In genomic region chr13:48544391-48544790, GRCm38 (mm10) we compare ENCODE assay signal across 9 mouse cellular contexts. TPM values are rescaled to one million over a fixed set of nuclear protein-coding genes. Genes with fewer than 3 reads are reported as not detected.
A peak's percentile ranks its signal among the peaks of the same experiment; 100 is the strongest.
DNase-seq lines count a peak whose midpoint lies in the region; ATAC-seq and TF ChIP-seq lines count a peak whose summit lies in the region.
"Had no signal": no experiment of that assay in that cellular context is flagged by ENCODE, and none has a peak within 500 bp of the region (broad histone marks: within the 10 kb centered on the region; RNA-seq: fewer than 3 reads in every experiment).

No protein-coding gene starts in this region.

- H3K27ac ChIP-seq in lung, embryonic 15.5 days: no peak overlapping the region
- H3K27ac ChIP-seq in forebrain, embryonic 13.5 days: no peak overlapping the region
- no peak overlapping the region for H3K27ac ChIP-seq in limb, embryonic 14.5 days (replicated peaks; ENCODE audit: low read depth, low read length)
- no peak overlapping the region for H3K27ac ChIP-seq in stomach, embryonic 15.5 days

- H3K36me3 ChIP-seq in lung, embryonic 15.5 days: no peaks in the 10 kb centered on the region
- H3K36me3 ChIP-seq in forebrain, embryonic 13.5 days (ENCODE audit: poor library complexity, severe bottlenecking): no peaks in the 10 kb centered on the region
- H3K36me3 ChIP-seq in limb, embryonic 14.5 days (ENCODE audit: control insufficient read depth, insufficient read depth, low read length): peaks cover 4% of the 10 kb centered on the region; the same call in 1 of the 2 replicates
- H3K36me3 ChIP-seq in stomach, embryonic 15.5 days: no peaks in the 10 kb centered on the region

- no peaks in the 10 kb centered on the region for H3K27me3 ChIP-seq in lung, embryonic 15.5 days
- H3K27me3 ChIP-seq in forebrain, embryonic 13.5 days: no peaks in the 10 kb centered on the region
- H3K27me3 ChIP-seq in limb, embryonic 14.5 days (ENCODE audit: control insufficient read depth, insufficient read depth, low read length): no peaks in the 10 kb centered on the region
- H3K27me3 ChIP-seq in stomach, embryonic 15.5 days (replicated peaks): no peaks in the 10 kb centered on the region

- H3K9ac ChIP-seq in lung, embryonic 15.5 days: no peak overlapping the region
- no peak overlapping the region for H3K9ac ChIP-seq in forebrain, embryonic 13.5 days
- H3K9ac ChIP-seq in limb, embryonic 14.5 days (ENCODE audit: low read depth, low read length, severe bottlenecking): no peak overlapping the region
- H3K9ac ChIP-seq in stomach, embryonic 15.5 days: no peak overlapping the region

- peak overlapping the region; percentile 76 for H3K4me3 ChIP-seq in lung, embryonic 15.5 days
- peak overlapping the region; percentile 26 for H3K4me3 ChIP-seq in forebrain, embryonic 13.5 days
- H3K4me3 ChIP-seq in limb, embryonic 14.5 days (replicated peaks; ENCODE audit: low read length): peak overlapping the region; percentile 97
- H3K4me3 ChIP-seq in stomach, embryonic 15.5 days (replicated peaks): peak overlapping the region; percentile 16; the same call in 1 of the 2 replicates

- DNase-seq in lung, postnatal 4 days: no peak
- no peak for DNase-seq in limb, embryonic 14.5 days (ENCODE audit: low spot score)
- DNase-seq in ovary, postnatal 14 days (ENCODE audit: low spot score): no peak
- DNase-seq in thymus, postnatal 4 days: no peak
- DNase-seq: lung, postnatal 10 days had no signal

- TF ChIP-seq POLR2A in limb, embryonic 14.5 days (IDR thresholded peaks at IDR 0.05; ENCODE audit: borderline replicate concordance, extremely low read depth, insufficient read depth, insufficient read length): no peak

- peak overlapping the region; percentile 67 for H3K4me2 ChIP-seq in lung, embryonic 15.5 days
- H3K4me2 ChIP-seq in forebrain, embryonic 13.5 days: peak overlapping the region; percentile 68
- H3K4me2 ChIP-seq in limb, embryonic 14.5 days (replicated peaks; ENCODE audit: low read depth, low read length, severe bottlenecking): peak overlapping the region; percentile 50
- peak overlapping the region; percentile 53 for H3K4me2 ChIP-seq in stomach, embryonic 15.5 days

- H3K9me3 ChIP-seq in lung, embryonic 15.5 days: no peaks in the 10 kb centered on the region
- no peaks in the 10 kb centered on the region for H3K9me3 ChIP-seq in forebrain, embryonic 13.5 days (replicated peaks)
- H3K9me3 ChIP-seq in limb, embryonic 14.5 days (ENCODE audit: control insufficient read depth, low read length): no peaks in the 10 kb centered on the region
- H3K9me3 ChIP-seq in stomach, embryonic 15.5 days: no peaks in the 10 kb centered on the region

- peaks cover 44% of the 10 kb centered on the region for H3K4me1 ChIP-seq in lung, embryonic 15.5 days
- H3K4me1 ChIP-seq in forebrain, embryonic 13.5 days: peaks cover 46% of the 10 kb centered on the region
- H3K4me1 ChIP-seq in limb, embryonic 14.5 days (ENCODE audit: control insufficient read depth, insufficient read depth, low read length): peaks cover 35% of the 10 kb centered on the region
- H3K4me1 ChIP-seq in stomach, embryonic 15.5 days: peaks cover 17% of the 10 kb centered on the region

- no peak for ATAC-seq in lung, embryonic 15.5 days (ENCODE audit: borderline replicate concordance, extremely low read depth, low FRiP score, low TSS enrichment)
- ATAC-seq in forebrain, embryonic 13.5 days: no peak
- ATAC-seq in limb, embryonic 14.5 days (ENCODE audit: low FRiP score, low read depth): no peak
- ATAC-seq in stomach, embryonic 15.5 days (ENCODE audit: insufficient read depth, low FRiP score, low read depth): no peak
- ATAC-seq: activated CD4-positive, CD25-positive, alpha-beta regulatory T cell, adult 4 months had no signal

RNA-seq across cellular contexts. Expression of gene A830005F24Rik, which starts 31.0 kb away (rescaled TPM):
- 0.79 and 1.1 TPM in 2 replicates for polyA plus RNA-seq in lung, embryonic 15.5 days (2015; fragmentation: Nextera tagmentation; extraction: Ambion mirVana)
- 2.6 and 3.5 TPM in 2 replicates for polyA plus RNA-seq in forebrain, embryonic 13.5 days (2015; fragmentation: Nextera tagmentation; extraction: Ambion mirVana)
- polyA plus RNA-seq in limb, embryonic 14.5 days (2012; rRNA removed): 0.26 and 1.6 TPM in 2 replicates
- 1.2 and 1.8 TPM in 2 replicates for polyA plus RNA-seq in limb, embryonic 14.5 days (2014; fragmentation: Nextera tagmentation; extraction: Ambion mirVana)
- polyA plus RNA-seq in stomach, embryonic 15.5 days (2015; fragmentation: Nextera tagmentation; extraction: Ambion mirVana): 0.51 and 0.86 TPM in 2 replicates

RNA-seq across cellular contexts. Expression of gene Zfp169, which starts 31.1 kb away (rescaled TPM):
- polyA plus RNA-seq in lung, embryonic 15.5 days (2015; fragmentation: Nextera tagmentation; extraction: Ambion mirVana): 3.6 and 3.7 TPM in 2 replicates
- 6.0 and 7.1 TPM in 2 replicates for polyA plus RNA-seq in forebrain, embryonic 13.5 days (2015; fragmentation: Nextera tagmentation; extraction: Ambion mirVana)
- polyA plus RNA-seq in limb, embryonic 14.5 days (2012; rRNA removed): 8.6 and 11.5 TPM in 2 replicates
- polyA plus RNA-seq in limb, embryonic 14.5 days (2014; fragmentation: Nextera tagmentation; extraction: Ambion mirVana): 5.6 and 7.6 TPM in 2 replicates
- 3.2 and 4.0 TPM in 2 replicates for polyA plus RNA-seq in stomach, embryonic 15.5 days (2015; fragmentation: Nextera tagmentation; extraction: Ambion mirVana)

Comparison
In these comparisons a context has a peak if more than half of its experiments do, and no peak if none do; other contexts are left out.
1. H3K4me3 ChIP-seq: peak in every context shown above with its lines; median percentile 97 in limb, embryonic 14.5 days; 76 in lung, embryonic 15.5 days; 26 in forebrain, embryonic 13.5 days; 16 in stomach, embryonic 15.5 days.